Mouse (Mus musculus) retina, embryonic 14.5 days (tissue): ENCODE data around the gene Papln.

Experiments
- DNase-seq: peaks from one replicate; pipeline ENCODE4 v3.0.0-alpha.2; 2015; ENCODE audit warnings: low spot score

The Papln gene

GRCm38 (mm10) chr12:83768235-83768899 lies 4.9 kb downstream of the Papln start:
- DNase-seq, result no peak

GRCm38 (mm10) chr12:83770418-83771256 lies 7.2 kb downstream of the Papln start:
- peak; percentile 88 for DNase-seq

- DNase-seq, result no peak
Observed at GRCm38 (mm10) chr12:83775621-83776020, 12.2 kb downstream of the Papln start.

GRCm38 (mm10) chr12:83776766-83777165 lies 13.3 kb downstream of the Papln start:
- no peak for DNase-seq

GRCm38 (mm10) chr12:83780181-83780580 lies 16.7 kb downstream of the Papln start:
- no peak for DNase-seq

GRCm38 (mm10) chr12:83781204-83781603 lies 17.8 kb downstream of the Papln start:
- no peak for DNase-seq

- no peak for DNase-seq
Observed at GRCm38 (mm10) chr12:83781640-83782278, 18.3 kb downstream of the Papln start.

- no peak for DNase-seq
Observed at GRCm38 (mm10) chr12:83782669-83783068, 19.2 kb downstream of the Papln start.

GRCm38 (mm10) chr12:83785305-83785704 lies 21.9 kb downstream of the Papln start:
- DNase-seq, result no peak

- no peak for DNase-seq
Observed at GRCm38 (mm10) chr12:83789051-83789780, 25.8 kb downstream of the Papln start.

- no peak for DNase-seq
Observed at GRCm38 (mm10) chr12:83789781-83790140, 26.3 kb downstream of the Papln start.

GRCm38 (mm10) chr12:83790749-83791148 lies 27.3 kb downstream of the Papln start:
- DNase-seq, result no peak

GRCm38 (mm10) chr12:83791737-83792136 lies 28.3 kb downstream of the Papln start:
- no peak for DNase-seq

- DNase-seq, result no peak
Observed at GRCm38 (mm10) chr12:83792706-83793410, 29.4 kb downstream of the Papln start.

- DNase-seq, result no peak
Observed at GRCm38 (mm10) chr12:83795051-83795450, 31.6 kb downstream of the Papln start.

GRCm38 (mm10) chr12:83795586-83795985 lies 32.2 kb downstream of the Papln start:
- no peak for DNase-seq

- no peak for DNase-seq
Observed at GRCm38 (mm10) chr12:83798313-83798712, 34.9 kb downstream of the Papln start.

- peak; percentile 71 for DNase-seq
Observed at GRCm38 (mm10) chr12:83800943-83801342, 37.5 kb downstream of the Papln start.

- no peak for DNase-seq
Observed at GRCm38 (mm10) chr12:83803641-83804040, 40.2 kb downstream of the Papln start.

- no peak for DNase-seq
Observed at GRCm38 (mm10) chr12:83811901-83812300, 48.5 kb downstream of the Papln start.

- no peak for DNase-seq
Observed at GRCm38 (mm10) chr12:83816616-83817015, 53.2 kb downstream of the Papln start.

GRCm38 (mm10) chr12:83830424-83830823 lies 67.0 kb downstream of the Papln start:
- no peak for DNase-seq
